In genomic region chr16:39065576-39065975, GRCm38 (mm10) we compare ENCODE assay signal across 15 mouse cellular contexts.
"Had no signal": no experiment of that assay in that cellular context is flagged by ENCODE, and none has a peak within 500 bp of the region (broad histone marks: within the 10 kb centered on the region; RNA-seq: fewer than 3 reads in every experiment).

No protein-coding gene starts in this region.

- H3K4me3 ChIP-seq: layer of hippocampus, adult 2 months; limb, embryonic 13.5 days; liver, embryonic 15.5 days; midbrain, embryonic 12.5 days; myocyte; neural tube, embryonic 15.5 days had no signal

- H3K4me1 ChIP-seq: limb, embryonic 13.5 days; liver, embryonic 15.5 days; midbrain, embryonic 12.5 days had no signal

- H3K4me2 ChIP-seq: limb, embryonic 13.5 days; liver, embryonic 11.5 days; liver, embryonic 15.5 days; lung, embryonic 14.5 days; midbrain, embryonic 12.5 days; neural tube, embryonic 15.5 days had no signal

- H3K27me3 ChIP-seq: limb, embryonic 13.5 days; liver, embryonic 15.5 days; midbrain, embryonic 12.5 days; neural tube, embryonic 15.5 days had no signal

- DNase-seq: kidney, postnatal 10 days; kidney, postnatal 4 days; lung, embryonic 14.5 days; lung, postnatal 10 days; lung, postnatal 4 days; right cerebral cortex, adult 18-20 months; right cerebral cortex, postnatal 25 days; thymus, postnatal 4 days had no signal

- H3K36me3 ChIP-seq: limb, embryonic 13.5 days; liver, embryonic 15.5 days; midbrain, embryonic 12.5 days; neural tube, embryonic 15.5 days had no signal

- H3K9me3 ChIP-seq: limb, embryonic 13.5 days; liver, embryonic 15.5 days; midbrain, embryonic 12.5 days; neural tube, embryonic 15.5 days had no signal

- H3K9ac ChIP-seq: limb, embryonic 13.5 days; liver, embryonic 15.5 days; lung, embryonic 14.5 days; midbrain, embryonic 12.5 days; neural tube, embryonic 15.5 days had no signal

- H3K27ac ChIP-seq: layer of hippocampus, adult 2 months; limb, embryonic 13.5 days; liver, embryonic 15.5 days; midbrain, embryonic 12.5 days; neural tube, embryonic 15.5 days had no signal
